Mouse (Mus musculus): ENCODE results near the gene Jade2. TPM values are rescaled to one million over a fixed set of nuclear protein-coding genes. Genes with fewer than 3 reads are reported as not detected.

Gene Jade2
- polyA plus RNA-seq, 1 experiment: 45.1 TPM

DNA sequence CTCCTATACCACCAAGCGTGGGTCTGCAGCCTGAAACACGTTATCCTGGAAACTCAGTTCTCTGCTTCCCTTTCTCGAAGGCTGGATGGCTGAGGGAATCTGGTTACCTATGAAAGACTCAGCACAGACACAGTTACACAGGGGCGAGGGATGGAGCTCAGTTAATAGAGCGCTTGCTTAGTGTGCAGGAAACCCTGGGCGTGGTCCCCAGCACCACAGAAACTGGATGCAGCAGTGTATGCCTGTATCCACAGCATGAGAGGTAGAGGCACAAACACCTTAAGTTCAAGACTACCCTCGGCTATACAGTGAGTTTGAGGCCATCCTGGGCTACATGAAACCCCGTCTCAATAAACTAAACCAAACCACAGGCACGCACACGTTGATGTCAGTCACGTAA, 17.5 kb downstream of the Jade2 start:
- Histone ChIP-seq H3K4me3 (ENCODE audit: control insufficient read depth, insufficient read depth, low read length) (no peak overlapping the region), H3K27ac (ENCODE audit: control insufficient read depth, insufficient read depth, low read length) (no peak overlapping the region), H3K27me3 (ENCODE audit: control insufficient read depth, insufficient read depth, low read length) (no peaks in the 10 kb centered on the region), H3K36me3 (ENCODE audit: control insufficient read depth, insufficient read depth, low read length) (peaks cover 76% of the 10 kb centered on the region), H3K4me1 (replicated peaks; ENCODE audit: control insufficient read depth, insufficient read depth, low read length) (peaks cover 4% of the 10 kb centered on the region; the same call in 1 of the 2 replicates)
- TF ChIP-seq CTCF (IDR thresholded peaks at IDR 0.05; ENCODE audit: borderline replicate concordance, control insufficient read depth, extremely low read depth, insufficient read depth, low read length, poor library complexity) (no peak), POLR2A (IDR thresholded peaks at IDR 0.05; ENCODE audit: control insufficient read depth, extremely low read depth, insufficient read depth, low read length, poor library complexity) (no peak)
- DNase-seq: no peak
- WGBS: 96% methylated on average over 11 of the region's 11 CpGs

DNA sequence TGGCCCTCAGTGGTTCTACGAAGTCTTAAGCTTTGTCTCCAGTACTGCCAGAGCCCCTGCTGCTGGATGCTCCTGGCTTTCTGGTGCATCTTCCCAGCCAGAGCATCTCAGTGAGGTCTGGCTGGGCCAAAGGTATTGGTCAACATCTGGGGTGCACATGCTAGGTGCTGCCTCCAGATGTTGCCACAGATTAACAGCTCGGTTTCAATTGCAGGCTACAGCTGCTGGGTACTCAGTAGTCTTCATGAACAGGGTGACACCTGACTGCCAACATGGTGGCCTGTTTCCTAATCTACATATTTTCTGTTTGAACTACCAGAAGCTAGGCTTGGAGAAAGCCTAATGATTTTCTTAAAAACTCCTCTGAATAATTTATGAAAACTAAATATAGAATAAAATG, 18.3 kb downstream of the Jade2 start:
- Histone ChIP-seq H3K36me3 (ENCODE audit: control insufficient read depth, insufficient read depth, low read length) (peaks cover 76% of the 10 kb centered on the region), H3K4me3 (ENCODE audit: control insufficient read depth, insufficient read depth, low read length) (no peak overlapping the region), H3K27me3 (ENCODE audit: control insufficient read depth, insufficient read depth, low read length) (no peaks in the 10 kb centered on the region), H3K4me1 (replicated peaks; ENCODE audit: control insufficient read depth, insufficient read depth, low read length) (no peaks in the 10 kb centered on the region; the same call in 1 of the 2 replicates), H3K27ac (ENCODE audit: control insufficient read depth, insufficient read depth, low read length) (no peak overlapping the region)
- DNase-seq: no peak
- 95% methylated on average over 2 of the region's 2 CpGs for WGBS
- TF ChIP-seq POLR2A (IDR thresholded peaks at IDR 0.05; ENCODE audit: control insufficient read depth, extremely low read depth, insufficient read depth, low read length, poor library complexity) (no peak), CTCF (IDR thresholded peaks at IDR 0.05; ENCODE audit: borderline replicate concordance, control insufficient read depth, extremely low read depth, insufficient read depth, low read length, poor library complexity) (no peak)

DNA sequence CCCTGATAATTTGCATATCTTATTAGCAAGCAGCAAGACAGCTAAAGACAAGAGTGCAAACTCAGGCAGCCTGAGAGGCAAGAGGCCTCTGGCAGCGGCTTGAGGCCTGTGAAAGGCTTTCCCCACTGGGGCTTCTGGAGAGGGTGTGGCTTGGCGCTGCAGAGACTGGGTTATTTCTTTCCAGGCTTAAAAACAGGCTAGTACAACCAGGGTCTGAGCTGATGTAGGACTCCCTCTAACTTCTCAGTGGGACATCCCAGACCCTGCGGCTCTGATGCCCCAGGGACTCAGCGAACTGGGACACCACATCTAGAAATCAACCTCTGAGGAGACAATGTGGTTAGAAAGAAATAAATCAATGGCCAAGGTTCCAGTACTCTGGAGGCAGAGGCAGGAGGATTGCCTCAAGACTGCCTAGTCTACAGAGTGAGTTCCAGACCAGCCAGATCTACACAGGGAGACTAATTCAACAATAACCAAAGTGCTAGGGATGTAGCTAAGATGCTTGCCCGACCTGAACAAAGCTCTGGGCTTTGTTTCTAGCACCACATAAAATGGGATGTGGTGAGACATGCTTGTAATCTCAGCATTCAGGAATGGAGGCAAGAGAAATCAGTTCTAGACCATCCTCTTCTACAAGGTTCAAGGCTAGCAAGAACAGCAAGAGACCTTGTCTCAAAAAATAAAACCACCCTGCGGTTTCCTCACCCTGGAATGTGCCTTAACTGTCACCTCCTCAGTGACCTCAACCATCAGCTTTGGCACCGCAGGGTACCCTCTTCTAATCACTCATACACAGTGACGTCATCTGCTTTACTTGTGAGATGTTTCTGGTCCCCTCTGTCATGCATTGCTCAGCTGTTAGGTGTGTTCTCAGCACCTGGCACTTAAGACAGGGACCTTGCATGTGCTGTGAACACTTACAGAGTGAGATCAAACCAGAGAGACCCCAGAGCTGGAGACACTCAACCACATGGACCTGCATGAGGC, 20.0 kb downstream of the Jade2 start:
- peaks cover 70% of the 10 kb centered on the region for H3K36me3 ChIP-seq (ENCODE audit: control insufficient read depth, insufficient read depth, low read length)
- DNase-seq: no peak
- 92% methylated on average over 8 of the region's 8 CpGs for WGBS

DNA sequence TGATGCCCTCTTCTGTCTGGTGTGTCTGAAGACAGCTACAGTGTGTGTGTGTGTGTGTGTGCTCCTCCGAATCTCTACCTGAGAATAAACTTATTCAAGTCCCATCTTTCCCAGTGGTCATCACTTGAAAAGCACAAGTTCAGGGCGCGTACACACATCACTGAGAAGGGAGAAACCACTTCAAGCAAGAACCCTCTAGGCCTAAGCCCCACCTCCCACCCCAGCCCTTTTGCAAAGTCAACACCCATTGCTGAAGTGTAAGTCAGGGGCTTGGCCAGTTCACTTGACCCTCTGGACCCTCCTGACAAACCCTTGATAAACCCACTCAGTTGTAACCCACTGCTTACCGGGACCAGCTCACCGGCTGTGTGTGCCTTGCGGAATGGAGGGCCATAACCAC, 20.9 kb downstream of the Jade2 start:
- Histone ChIP-seq H3K4me3 (ENCODE audit: control insufficient read depth, insufficient read depth, low read length) (no peak overlapping the region), H3K27ac (ENCODE audit: control insufficient read depth, insufficient read depth, low read length) (no peak overlapping the region), H3K27me3 (ENCODE audit: control insufficient read depth, insufficient read depth, low read length) (no peaks in the 10 kb centered on the region), H3K4me1 (replicated peaks; ENCODE audit: control insufficient read depth, insufficient read depth, low read length) (peaks cover 3% of the 10 kb centered on the region; the same call in 1 of the 2 replicates), H3K36me3 (ENCODE audit: control insufficient read depth, insufficient read depth, low read length) (peaks cover 71% of the 10 kb centered on the region)
- no peak for TF ChIP-seq POLR2A (IDR thresholded peaks at IDR 0.05; ENCODE audit: control insufficient read depth, extremely low read depth, insufficient read depth, low read length, poor library complexity)
- no peak for TF ChIP-seq CTCF (IDR thresholded peaks at IDR 0.05; ENCODE audit: borderline replicate concordance, control insufficient read depth, extremely low read depth, insufficient read depth, low read length, poor library complexity)
- 92% methylated on average over 6 of the region's 6 CpGs for WGBS
- no peak for DNase-seq

More for the DNA sequence above, 20.0 kb downstream of the Jade2 start:
- Histone ChIP-seq H3K27me3 (ENCODE audit: control insufficient read depth, insufficient read depth, low read length) (no peaks in the 10 kb centered on the region), H3K4me3 (ENCODE audit: control insufficient read depth, insufficient read depth, low read length) (no peak overlapping the region), H3K27ac (ENCODE audit: control insufficient read depth, insufficient read depth, low read length) (no peak overlapping the region), H3K4me1 (replicated peaks; ENCODE audit: control insufficient read depth, insufficient read depth, low read length) (peaks cover under 1% of the 10 kb centered on the region; the same call in 1 of the 2 replicates)
- TF ChIP-seq CTCF (IDR thresholded peaks at IDR 0.05; ENCODE audit: borderline replicate concordance, control insufficient read depth, extremely low read depth, insufficient read depth, low read length, poor library complexity): no peak
- no peak for TF ChIP-seq POLR2A (IDR thresholded peaks at IDR 0.05; ENCODE audit: control insufficient read depth, extremely low read depth, insufficient read depth, low read length, poor library complexity)

DNA sequence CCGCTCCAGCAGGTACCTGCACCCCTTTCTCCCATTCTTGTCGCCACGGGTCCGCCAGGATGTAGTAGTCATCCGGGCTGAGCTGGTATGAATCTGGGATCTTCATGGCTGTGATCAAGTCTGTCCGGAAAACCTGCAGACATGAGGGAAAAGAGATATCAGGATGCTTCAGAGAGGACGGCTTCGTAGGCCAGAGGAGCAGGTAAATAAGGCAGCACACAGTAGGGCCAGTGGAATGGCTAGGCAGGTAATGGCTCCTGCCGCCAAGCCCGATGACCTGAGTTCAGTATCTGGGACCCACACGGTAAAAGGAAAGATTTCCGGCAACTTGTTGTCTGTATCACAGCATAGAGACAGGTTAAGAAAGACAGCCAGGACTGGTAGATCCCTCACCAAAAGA, 21.9 kb downstream of the Jade2 start:
- no peak for DNase-seq
- H3K27me3 ChIP-seq (ENCODE audit: control insufficient read depth, insufficient read depth, low read length): no peaks in the 10 kb centered on the region
- H3K4me1 ChIP-seq (replicated peaks; ENCODE audit: control insufficient read depth, insufficient read depth, low read length): peaks cover 3% of the 10 kb centered on the region; the same call in 1 of the 2 replicates
- H3K4me3 ChIP-seq (ENCODE audit: control insufficient read depth, insufficient read depth, low read length): no peak overlapping the region
- 96% methylated on average over 12 of the region's 12 CpGs for WGBS
- H3K36me3 ChIP-seq (ENCODE audit: control insufficient read depth, insufficient read depth, low read length): peaks cover 71% of the 10 kb centered on the region
- no peak for TF ChIP-seq CTCF (IDR thresholded peaks at IDR 0.05; ENCODE audit: borderline replicate concordance, control insufficient read depth, extremely low read depth, insufficient read depth, low read length, poor library complexity)
- no peak for TF ChIP-seq POLR2A (IDR thresholded peaks at IDR 0.05; ENCODE audit: control insufficient read depth, extremely low read depth, insufficient read depth, low read length, poor library complexity)
- H3K27ac ChIP-seq (ENCODE audit: control insufficient read depth, insufficient read depth, low read length): no peak overlapping the region

DNA sequence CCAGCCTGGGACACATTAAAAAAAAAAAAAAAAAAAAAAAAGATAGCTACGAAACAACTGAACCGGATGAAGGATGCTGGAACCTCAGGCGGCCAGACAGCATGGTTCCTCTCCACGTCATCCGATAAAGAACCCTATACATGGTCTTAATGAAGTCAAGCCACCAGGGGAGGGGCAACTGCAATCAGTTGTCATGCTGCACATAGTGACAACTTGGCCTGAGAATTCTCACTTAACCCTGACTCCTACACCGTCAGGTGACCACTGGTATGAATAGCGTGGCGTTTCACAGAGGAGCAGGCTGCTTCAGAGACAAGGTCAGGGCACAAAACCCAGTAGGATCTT, 23.4 kb downstream of the Jade2 start:
- Histone ChIP-seq H3K4me1 (replicated peaks; ENCODE audit: control insufficient read depth, insufficient read depth, low read length) (peaks cover 3% of the 10 kb centered on the region; the same call in 1 of the 2 replicates), H3K27me3 (ENCODE audit: control insufficient read depth, insufficient read depth, low read length) (no peaks in the 10 kb centered on the region), H3K36me3 (ENCODE audit: control insufficient read depth, insufficient read depth, low read length) (peaks cover 73% of the 10 kb centered on the region), H3K27ac (ENCODE audit: control insufficient read depth, insufficient read depth, low read length) (no peak overlapping the region), H3K4me3 (ENCODE audit: control insufficient read depth, insufficient read depth, low read length) (no peak overlapping the region)
- WGBS: 97% methylated on average over 8 of the region's 8 CpGs
- DNase-seq: no peak
- TF ChIP-seq CTCF (IDR thresholded peaks at IDR 0.05; ENCODE audit: borderline replicate concordance, control insufficient read depth, extremely low read depth, insufficient read depth, low read length, poor library complexity) (no peak), POLR2A (IDR thresholded peaks at IDR 0.05; ENCODE audit: control insufficient read depth, extremely low read depth, insufficient read depth, low read length, poor library complexity) (no peak)

All from thymus, adult 2 months (tissue).